Mouse (Mus musculus): ENCODE data around the gene Mov10l1.

Mov10l1 gene

GRCm38 (mm10) chr15:88982534-88983079 lies at the start of gene Mov10l1:
Gene Mov10l1 (plus strand): TSS chr15:88982909.
- POLR2A ChIA-PET, result interaction anchor here in 3 of 4 experiments (0.6 to 1.0 kb wide), 3 partner anchors 13 to 219 kb away, joined by 3 to 4 read pairs (median 3); partner anchors contain the start of gene Pim3 (in 1 of the 3)

GRCm38 (mm10) chr15:88934141-88934540 lies 48.6 kb upstream of the Mov10l1 start:
- ChIA-PET POLR2A (interaction anchor here in 2 of 4 experiments (0.6 to 2.1 kb wide), 2 partner anchors 28 to 144 kb away, joined by 4 to 6 read pairs; no protein-coding TSS in a partner anchor), CTCF (interaction anchor here in 1 of 4 experiments (2.0 kb wide), 1 partner anchor 12 kb away, joined by 7 read pairs; no protein-coding TSS in a partner anchor)

More at GRCm38 (mm10) chr15:88982534-88983079, at the start of gene Mov10l1:
- CTCF ChIA-PET, result interaction anchor here in 3 of 4 experiments (0.9 to 1.5 kb wide), 4 partner anchors 16 to 155 kb away, joined by 3 to 4 read pairs (median 4); no protein-coding TSS in a partner anchor

- CTCF ChIA-PET, result interaction anchor here in 1 of 4 experiments (1.6 kb wide), 1 partner anchor 15 kb away, joined by 5 read pairs; no protein-coding TSS in a partner anchor
- POLR2A ChIA-PET, result interaction anchor here in 2 of 4 experiments (0.8 to 2.2 kb wide), 3 partner anchors 33 to 228 kb away, joined by 3 to 6 read pairs (median 3); no protein-coding TSS in a partner anchor
These were observed 46.0 kb upstream of the Mov10l1 start for GRCm38 (mm10) chr15:88936619-88937290.

- POLR2A ChIA-PET, result interaction anchor here in 2 of 4 experiments (0.8 to 2.2 kb wide), 3 partner anchors 34 to 229 kb away, joined by 3 to 6 read pairs (median 3); no protein-coding TSS in a partner anchor
- CTCF ChIA-PET, result interaction anchor here in 1 of 4 experiments (1.6 kb wide), 1 partner anchor 16 kb away, joined by 5 read pairs; no protein-coding TSS in a partner anchor
These were observed 45.4 kb upstream of the Mov10l1 start for GRCm38 (mm10) chr15:88937291-88937650.

- POLR2A ChIA-PET, result no interaction called here
- CTCF ChIA-PET, result no interaction called here
These were observed 39.9 kb upstream of the Mov10l1 start for GRCm38 (mm10) chr15:88942783-88943182.

- ChIA-PET CTCF (interaction anchor here in 1 of 4 experiments (0.7 kb wide), 1 partner anchor 325 kb away, joined by 3 read pairs; no protein-coding TSS in a partner anchor), POLR2A (interaction anchor here in 1 of 4 experiments (0.6 kb wide), 2 partner anchors 123 to 428 kb away, joined by 3 to 4 read pairs; no protein-coding TSS in a partner anchor)
These were observed 38.7 kb upstream of the Mov10l1 start for GRCm38 (mm10) chr15:88943896-88944551.

GRCm38 (mm10) chr15:88946851-88947250 lies 35.9 kb upstream of the Mov10l1 start:
- ChIA-PET CTCF (interaction anchor here in 3 of 4 experiments (0.6 to 1.1 kb wide), 3 partner anchors 25 to 119 kb away, joined by 3 read pairs; no protein-coding TSS in a partner anchor), POLR2A (interaction anchor here in 1 of 4 experiments (0.9 kb wide), 1 partner anchor 79 kb away, joined by 4 read pairs; no protein-coding TSS in a partner anchor)

GRCm38 (mm10) chr15:88951246-88951645 lies 31.5 kb upstream of the Mov10l1 start:
- CTCF ChIA-PET, result no interaction called here

GRCm38 (mm10) chr15:88954368-88955072 lies 28.2 kb upstream of the Mov10l1 start, which contains the start of gene Ttll8:
Gene Ttll8 (minus strand): TSS chr15:88954418.
- ChIA-PET POLR2A (interaction anchor here in 2 of 4 experiments (0.6 to 1.2 kb wide), 2 partner anchors 106 to 231 kb away, joined by 3 read pairs; no protein-coding TSS in a partner anchor), CTCF (interaction anchor here in 1 of 4 experiments (0.7 kb wide), 1 partner anchor 98 kb away, joined by 4 read pairs; no protein-coding TSS in a partner anchor)

More at GRCm38 (mm10) chr15:88951246-88951645, 31.5 kb upstream of the Mov10l1 start:
- POLR2A ChIA-PET, result interaction anchor here in 1 of 4 experiments (1.2 kb wide), 1 partner anchor 89 kb away, joined by 5 read pairs; the partner anchor contains the start of gene Pim3

- CTCF ChIA-PET, result interaction anchor here in 1 of 4 experiments (0.6 kb wide), 1 partner anchor 256 kb away, joined by 3 read pairs; the partner anchor contains the start of gene Ppp6r2
- POLR2A ChIA-PET, result interaction anchor here in 1 of 4 experiments (0.6 kb wide), 1 partner anchor 230 kb away, joined by 3 read pairs; no protein-coding TSS in a partner anchor
These were observed 27.4 kb upstream of the Mov10l1 start for GRCm38 (mm10) chr15:88955342-88955741.

- POLR2A ChIA-PET, result no interaction called here
These were observed 25.2 kb upstream of the Mov10l1 start for GRCm38 (mm10) chr15:88957522-88957921.

GRCm38 (mm10) chr15:88964070-88964578 lies 18.6 kb upstream of the Mov10l1 start:
- POLR2A ChIA-PET, result interaction anchor here in 2 of 4 experiments (0.7 to 1.1 kb wide), 3 partner anchors 100 to 247 kb away, joined by 3 read pairs; partner anchors contain the start of gene Trabd (in 1 of the 2)
- CTCF ChIA-PET, result interaction anchor here in 2 of 4 experiments (0.5 to 0.7 kb wide), 2 partner anchors 42 to 61 kb away, joined by 3 read pairs; no protein-coding TSS in a partner anchor

More at GRCm38 (mm10) chr15:88957522-88957921, 25.2 kb upstream of the Mov10l1 start:
- CTCF ChIA-PET, result interaction anchor here in 1 of 4 experiments (0.6 kb wide), 1 partner anchor 74 kb away, joined by 3 read pairs; no protein-coding TSS in a partner anchor

GRCm38 (mm10) chr15:88972300-88972699 lies 10.4 kb upstream of the Mov10l1 start:
- POLR2A ChIA-PET, result interaction anchor here in 1 of 4 experiments (0.6 kb wide), 1 partner anchor 220 kb away, joined by 4 read pairs; no protein-coding TSS in a partner anchor

GRCm38 (mm10) chr15:88978281-88979137 lies 4.2 kb upstream of the Mov10l1 start, which contains the start of gene Mlc1:
Gene Mlc1 (minus strand): TSS chr15:88979007.
- POLR2A ChIA-PET, result no interaction called here

More at GRCm38 (mm10) chr15:88972300-88972699, 10.4 kb upstream of the Mov10l1 start:
- CTCF ChIA-PET, result no interaction called here

GRCm38 (mm10) chr15:88979138-88979446 lies 3.6 kb upstream of the Mov10l1 start:
- ChIA-PET POLR2A (no interaction called here), CTCF (interaction anchor here in 1 of 4 experiments (0.5 kb wide), 1 partner anchor 148 kb away, joined by 3 read pairs; no protein-coding TSS in a partner anchor)

More at GRCm38 (mm10) chr15:88978281-88979137, 4.2 kb upstream of the Mov10l1 start, which contains the start of gene Mlc1:
- CTCF ChIA-PET, result no interaction called here

GRCm38 (mm10) chr15:88989236-88989635 lies 6.5 kb downstream of the Mov10l1 start:
- CTCF ChIA-PET, result no interaction called here
- POLR2A ChIA-PET, result no interaction called here
